Mouse (Mus musculus) lung, postnatal 0 days (tissue): Measurements from ENCODE around the gene Lin7a.

Experiments used
- CTCF ChIP-seq: IDR thresholded peaks from 2 replicates; pipeline ENCODE4 v1.5.1; 2016; ENCODE audit warnings: antibody characterized with exemption, mild to moderate bottlenecking
- EP300 ChIP-seq: IDR thresholded peaks from 2 replicates; pipeline ENCODE4 v1.6.1; 2016; ENCODE audit warnings: antibody characterized with exemption, mild to moderate bottlenecking, control low read depth

GRCm38 (mm10) chr10:107242696-107243400, 28.6 kb upstream of the Lin7a start:
- TF ChIP-seq CTCF (no peak), EP300 (no peak)
